Mouse (Mus musculus) megakaryocyte, embryonic 14.5 days (primary cell): ENCODE results near the gene Ciao2a. TPM values are rescaled to one million over a fixed set of nuclear protein-coding genes. Genes with fewer than 3 reads are reported as not detected.
A peak's percentile ranks its signal among the peaks of the same experiment; 100 is the strongest.

Experiments
- H3K27me3 ChIP-seq: replicated peaks from 2 replicates; pipeline ENCODE3; 2012; ENCODE audit warnings: inconsistent platforms
- H3K36me3 ChIP-seq: replicated peaks from 2 replicates; pipeline ENCODE3; 2012; ENCODE audit warnings: low read length, inconsistent platforms, mixed read lengths
- H3K4me1 ChIP-seq: 2 replicates; pipeline ENCODE4 v1.6.1; 2012; ENCODE audit warnings: inconsistent platforms
- H3K4me3 ChIP-seq: replicated peaks from 2 replicates; pipeline ENCODE3; 2012; ENCODE audit warnings: moderate library complexity, mild to moderate bottlenecking, inconsistent platforms
- H3K9me3 ChIP-seq: 2 replicates; pipeline ENCODE4 v1.6.1; 2012; ENCODE audit warnings: inconsistent platforms
- FLI1 ChIP-seq: IDR thresholded peaks from 2 replicates; pipeline ENCODE4 v1.6.1; 2012; ENCODE audit warnings: low read length, inconsistent platforms, mixed read lengths
- GATA1 ChIP-seq: IDR thresholded peaks from 3 replicates; pipeline ENCODE4 v1.6.1; 2012; ENCODE audit warnings: mixed read lengths, low read length, inconsistent platforms, borderline replicate concordance
- polyA plus RNA-seq: library from polyadenylated mRNA; stranded (reverse); fragments of >175 nt; gene quantifications from 2 replicates; pipeline ENCODE4 v1.2.3, GENCODE M21; 2012; ENCODE audit warnings: low replicate concordance; ENCODE audit not compliant: insufficient read depth

The Ciao2a gene
- polyA plus RNA-seq, 1 experiment, result 26.5 TPM

DNA sequence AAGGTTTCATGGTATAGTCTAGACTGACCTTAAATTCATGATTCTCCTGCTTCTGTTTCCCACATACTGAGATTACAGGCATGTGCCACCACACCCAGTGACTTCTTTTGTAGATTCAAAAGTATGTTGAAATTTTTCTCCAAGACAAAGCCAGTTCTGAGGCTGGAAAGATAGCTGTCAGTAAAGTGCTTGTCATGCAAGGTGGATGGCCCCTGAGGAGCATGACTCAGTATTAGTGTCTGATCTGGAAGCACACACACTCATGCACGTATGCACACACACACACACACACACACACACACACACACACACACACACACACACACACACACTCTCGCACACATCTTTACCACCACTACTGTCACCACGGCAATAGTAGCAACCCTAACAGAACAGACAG lies 48.6 kb downstream of the Ciao2a start:
- Histone ChIP-seq H3K27me3 (peaks cover 8% of the 10 kb centered on the region), H3K4me1 (peaks cover 27% of the 10 kb centered on the region), H3K4me3 (no peak overlapping the region), H3K36me3 (no peaks in the 10 kb centered on the region), H3K9me3 (no peaks in the 10 kb centered on the region)
- no peak for TF ChIP-seq FLI1
- TF ChIP-seq GATA1, result no peak

DNA sequence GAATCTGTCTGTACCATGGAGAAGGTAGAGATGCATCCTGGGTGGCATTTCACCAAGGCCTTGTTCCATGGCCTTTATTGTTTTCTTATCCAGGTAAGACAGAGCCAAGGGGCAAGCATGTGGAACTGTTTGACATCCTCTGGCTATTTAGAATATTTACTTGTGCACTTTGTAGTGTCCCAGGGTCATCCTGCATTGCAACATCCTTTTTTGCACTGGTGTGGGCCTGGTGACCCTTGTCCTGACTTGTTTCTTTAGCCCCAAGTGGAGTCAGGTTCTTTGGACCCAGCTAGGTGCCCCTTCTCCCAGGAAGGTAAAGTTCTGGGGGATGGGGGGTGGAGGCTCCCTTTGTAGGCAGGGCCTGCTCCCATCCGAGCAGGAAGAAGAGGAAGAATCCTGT lies 51.6 kb downstream of the Ciao2a start:
- TF ChIP-seq FLI1 (no peak), GATA1 (no peak)
- no peaks in the 10 kb centered on the region for H3K36me3 ChIP-seq

DNA sequence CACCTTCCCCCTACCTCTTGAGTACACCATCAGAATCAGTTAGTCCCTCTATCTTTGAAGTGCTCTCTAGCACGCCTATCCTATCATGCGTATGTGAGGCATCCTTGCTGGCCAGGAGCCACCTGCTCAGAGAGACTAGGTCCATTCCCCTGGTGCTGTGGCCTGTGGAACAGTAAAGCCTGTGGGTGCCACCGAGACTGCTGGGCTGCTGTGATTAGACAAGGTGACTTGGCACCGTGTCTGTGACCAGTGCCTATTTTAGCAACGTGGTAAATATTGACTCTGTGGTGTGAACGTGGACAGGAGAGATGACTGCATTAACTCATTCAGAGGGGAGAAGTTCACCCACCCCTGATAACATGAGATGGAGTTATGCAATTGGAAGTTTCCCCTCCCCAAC lies 53.4 kb downstream of the Ciao2a start:
- H3K9me3 ChIP-seq, result no peaks in the 10 kb centered on the region
- peaks cover 16% of the 10 kb centered on the region for H3K27me3 ChIP-seq
- no peaks in the 10 kb centered on the region for H3K36me3 ChIP-seq
- H3K4me1 ChIP-seq, result peaks cover 48% of the 10 kb centered on the region
- H3K4me3 ChIP-seq, result no peak overlapping the region
- TF ChIP-seq FLI1 (no peak), GATA1 (no peak)

More for the DNA sequence above, 51.6 kb downstream of the Ciao2a start:
- H3K9me3 ChIP-seq, result no peaks in the 10 kb centered on the region
- no peak overlapping the region for H3K4me3 ChIP-seq
- H3K4me1 ChIP-seq, result peaks cover 50% of the 10 kb centered on the region
- peaks cover 10% of the 10 kb centered on the region for H3K27me3 ChIP-seq

DNA sequence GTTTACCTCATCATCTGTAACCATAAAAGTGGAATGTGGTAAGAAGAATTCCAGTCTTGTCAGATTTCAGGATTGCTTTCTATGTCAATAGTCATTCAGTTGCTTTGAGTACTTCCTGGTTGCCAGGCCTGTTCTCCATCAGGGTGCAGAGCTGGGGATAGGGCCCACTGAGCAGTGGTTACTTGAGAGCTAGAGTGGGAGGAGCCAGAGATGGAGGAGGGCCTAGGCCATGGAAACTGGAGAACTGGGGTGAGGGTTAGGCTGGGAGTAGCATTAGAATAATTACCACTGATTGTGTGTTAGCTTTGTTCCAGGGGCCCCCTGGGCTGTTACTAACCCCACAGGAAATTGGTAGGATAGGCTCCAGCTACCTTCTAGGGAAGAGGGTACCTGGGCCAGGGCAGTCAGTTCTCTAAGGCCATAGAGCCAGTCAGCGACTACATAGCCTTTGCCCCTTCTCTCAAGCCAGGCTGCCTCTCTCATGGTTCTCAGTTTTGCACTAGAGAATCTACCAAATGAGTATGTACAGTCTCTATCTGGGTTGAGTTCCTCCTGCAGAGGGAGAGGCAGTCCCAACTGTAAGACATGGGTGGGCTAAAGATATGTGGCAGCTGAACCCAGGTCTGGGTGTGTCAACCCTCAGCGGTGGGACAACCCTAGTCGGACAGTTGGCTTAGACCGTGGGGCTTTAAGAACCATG lies 54.9 kb downstream of the Ciao2a start:
- peaks cover 16% of the 10 kb centered on the region for H3K27me3 ChIP-seq
- no peaks in the 10 kb centered on the region for H3K36me3 ChIP-seq
- no peaks in the 10 kb centered on the region for H3K9me3 ChIP-seq
- H3K4me3 ChIP-seq, result peak overlapping the region; percentile 6
- H3K4me1 ChIP-seq, result peaks cover 41% of the 10 kb centered on the region
- TF ChIP-seq GATA1, result no peak
- TF ChIP-seq FLI1, result no peak

DNA sequence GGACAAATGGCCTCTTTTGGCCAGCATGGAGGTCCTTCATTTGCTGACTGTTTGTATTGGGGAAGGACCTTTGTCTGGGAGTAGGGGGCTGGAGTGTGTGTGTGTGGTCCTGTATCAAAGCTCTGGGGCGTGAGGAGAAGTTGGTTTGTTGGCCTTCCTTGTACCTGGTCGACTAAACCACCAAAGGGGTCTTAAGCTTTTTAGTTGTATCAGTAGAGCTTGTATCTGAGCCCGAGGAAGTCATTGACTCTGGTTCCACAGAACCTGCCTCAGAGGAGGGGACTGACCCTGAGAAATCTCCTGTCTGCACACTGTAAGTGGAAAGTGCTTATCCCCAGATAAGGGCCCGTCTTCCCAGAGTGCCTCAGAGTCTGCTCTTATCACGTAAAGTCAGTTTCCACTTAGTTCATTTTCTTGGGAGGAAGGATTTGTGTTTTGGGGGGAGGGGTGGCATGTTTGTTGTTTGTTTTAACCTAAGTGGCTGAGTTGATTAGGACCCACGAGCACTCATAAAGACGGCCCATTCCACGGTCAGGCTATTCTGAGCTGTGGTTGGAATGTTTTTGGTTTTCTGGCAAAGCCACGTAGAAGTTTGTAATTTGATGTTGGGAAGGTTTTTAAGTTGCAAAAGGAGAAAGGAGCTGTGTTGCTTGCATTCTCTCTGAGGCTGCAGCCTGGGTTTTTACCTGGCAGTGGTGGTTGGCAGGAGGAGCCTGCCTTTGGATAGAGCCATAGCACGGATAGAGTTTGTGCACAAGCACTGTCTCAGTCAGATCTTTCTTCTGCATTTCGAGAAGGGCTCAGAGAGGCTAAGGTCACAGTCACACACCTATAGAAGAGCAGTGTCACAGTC lies 55.6 kb downstream of the Ciao2a start:
- H3K4me3 ChIP-seq, result peak overlapping the region; percentile 64
- no peaks in the 10 kb centered on the region for H3K9me3 ChIP-seq
- no peaks in the 10 kb centered on the region for H3K36me3 ChIP-seq
- H3K27me3 ChIP-seq, result peaks cover 13% of the 10 kb centered on the region
- no peak for TF ChIP-seq FLI1
- no peak for TF ChIP-seq GATA1
- peaks cover 40% of the 10 kb centered on the region for H3K4me1 ChIP-seq

DNA sequence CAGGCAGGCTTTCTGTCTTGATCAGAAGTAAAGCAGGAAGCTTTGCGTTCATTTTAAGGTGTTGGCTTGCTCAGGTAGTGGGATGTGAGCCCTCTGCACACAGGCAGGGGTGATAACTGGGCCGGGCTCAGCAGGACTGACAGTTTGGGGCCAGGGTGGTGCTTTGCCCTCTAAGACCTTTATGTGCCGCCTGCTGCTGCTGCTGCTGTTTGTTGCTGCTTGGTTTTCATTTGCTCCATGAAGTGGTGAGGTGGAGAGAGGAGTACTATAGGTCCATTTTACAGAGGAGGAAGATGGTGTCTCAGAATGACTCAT lies 56.2 kb downstream of the Ciao2a start:
- Histone ChIP-seq H3K4me1 (peaks cover 37% of the 10 kb centered on the region), H3K4me3 (no peak overlapping the region)
- TF ChIP-seq GATA1, result no peak
- TF ChIP-seq FLI1, result no peak

DNA sequence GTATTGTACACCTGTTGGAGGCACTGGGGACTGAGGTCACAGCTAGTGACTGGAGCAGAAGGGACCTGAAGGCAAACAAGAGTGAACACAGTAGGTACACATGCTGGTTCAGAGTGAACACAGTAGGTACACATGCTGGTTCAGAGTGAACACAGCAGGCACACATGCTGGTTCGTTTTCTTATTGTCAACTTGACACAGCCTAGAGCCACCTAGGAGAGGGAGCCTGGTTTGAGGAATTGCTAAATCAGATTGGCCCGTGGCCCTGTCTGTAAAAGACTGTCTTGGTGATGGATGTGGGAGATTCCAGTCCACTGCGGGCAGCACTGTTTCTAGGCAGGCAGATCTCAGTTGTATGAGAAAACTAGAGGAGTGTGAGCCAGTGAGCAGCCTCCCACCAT lies 56.6 kb downstream of the Ciao2a start:
- Histone ChIP-seq H3K27me3 (peaks cover 11% of the 10 kb centered on the region), H3K4me1 (peaks cover 37% of the 10 kb centered on the region), H3K4me3 (no peak overlapping the region), H3K36me3 (no peaks in the 10 kb centered on the region), H3K9me3 (no peaks in the 10 kb centered on the region)
- no peak for TF ChIP-seq GATA1
- TF ChIP-seq FLI1, result no peak

More for the DNA sequence above, 56.2 kb downstream of the Ciao2a start:
- H3K9me3 ChIP-seq, result no peaks in the 10 kb centered on the region
- peaks cover 11% of the 10 kb centered on the region for H3K27me3 ChIP-seq
- no peaks in the 10 kb centered on the region for H3K36me3 ChIP-seq

DNA sequence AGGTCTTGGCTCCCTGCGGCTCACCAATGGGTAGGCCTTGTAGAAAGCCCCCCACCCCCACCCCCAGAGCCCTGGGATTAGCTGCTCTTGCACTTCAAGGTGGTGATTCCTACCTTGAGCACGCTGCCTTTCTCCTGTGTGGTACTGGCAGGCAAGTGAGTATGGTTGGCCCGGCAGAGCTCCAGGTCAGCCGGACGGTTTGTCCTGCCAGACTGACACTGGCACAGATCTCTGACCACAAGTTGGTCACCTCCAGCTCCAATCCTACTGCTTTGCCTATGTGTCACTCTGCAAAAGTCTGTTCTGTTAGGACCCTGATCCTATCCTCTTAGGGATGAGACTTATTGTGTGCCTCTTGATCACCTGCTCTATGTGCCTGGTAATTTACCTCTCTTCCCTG lies 58.2 kb downstream of the Ciao2a start:
- H3K4me1 ChIP-seq, result peaks cover 39% of the 10 kb centered on the region

DNA sequence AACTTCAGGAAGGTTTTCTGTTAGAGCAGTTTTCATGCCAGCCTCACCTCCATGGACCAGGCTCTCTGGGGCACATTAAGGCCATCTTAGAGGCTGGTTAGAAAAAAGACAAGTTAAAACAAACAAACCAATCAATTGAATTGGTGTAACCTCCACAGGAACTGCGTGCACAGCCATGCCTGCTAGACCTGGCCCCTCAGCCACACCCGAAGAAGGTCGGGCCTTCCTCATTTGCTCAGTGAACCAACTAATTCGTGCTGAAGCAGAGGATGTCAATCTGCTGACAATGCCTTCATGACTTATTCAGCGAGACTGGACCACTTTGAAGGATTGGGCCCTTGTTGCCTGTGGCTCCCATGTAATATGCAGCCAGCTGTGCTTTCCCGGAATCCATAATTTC lies 60.0 kb downstream of the Ciao2a start:
- Histone ChIP-seq H3K9me3 (peaks cover 4% of the 10 kb centered on the region; the same call in 1 of the 2 replicates), H3K4me3 (no peak overlapping the region), H3K4me1 (peaks cover 28% of the 10 kb centered on the region), H3K36me3 (no peaks in the 10 kb centered on the region), H3K27me3 (peaks cover 9% of the 10 kb centered on the region)
- no peak for TF ChIP-seq GATA1
- no peak for TF ChIP-seq FLI1

More for the DNA sequence above, 58.2 kb downstream of the Ciao2a start:
- TF ChIP-seq FLI1 (no peak), GATA1 (no peak)
- Histone ChIP-seq H3K4me3 (no peak overlapping the region), H3K9me3 (peaks cover 4% of the 10 kb centered on the region; the same call in 1 of the 2 replicates), H3K27me3 (peaks cover 11% of the 10 kb centered on the region), H3K36me3 (no peaks in the 10 kb centered on the region)

Other genes starting within 250 kb of the Ciao2a start
- 2.8 TPM in 1 of 2 replicates, not detected in the other for gene Pclaf, start 236.4 kb upstream of the Ciao2a start, polyA plus RNA-seq
- gene Trip4, start 217.8 kb upstream of the Ciao2a start, polyA plus RNA-seq, result 0.58 TPM in 1 of 2 replicates, not detected in the other
- gene Csnk1g1, start 217.7 kb upstream of the Ciao2a start, polyA plus RNA-seq, result 0.45 and 1.4 TPM in 2 replicates
- gene Ppib, start 66.4 kb upstream of the Ciao2a start, polyA plus RNA-seq, result 39.4 and 300 TPM in 2 replicates
- 0.16 TPM in 1 of 2 replicates, not detected in the other for gene Snx22, start 56.9 kb upstream of the Ciao2a start, polyA plus RNA-seq
- gene Snx1, start within 50 bp of the Ciao2a start, polyA plus RNA-seq, result 89.5 and 105 TPM in 2 replicates
- gene Dapk2, start 31.6 kb downstream of the Ciao2a start, polyA plus RNA-seq, result 0.96 and 1.2 TPM in 2 replicates
- 1.4 and 3.2 TPM in 2 replicates for gene Herc1, start 223.8 kb downstream of the Ciao2a start, polyA plus RNA-seq